Mouse (Mus musculus) megakaryocyte, embryonic 14.5 days (primary cell): Measurements from ENCODE around the gene 1700013H16Rik.

Source experiments
- FLI1 ChIP-seq: IDR thresholded peaks from 2 replicates; pipeline ENCODE4 v1.6.1; 2012; ENCODE audit warnings: low read length, inconsistent platforms, mixed read lengths
- GATA1 ChIP-seq: IDR thresholded peaks from 3 replicates; pipeline ENCODE4 v1.6.1; 2012; ENCODE audit warnings: mixed read lengths, low read length, inconsistent platforms, borderline replicate concordance

DNA sequence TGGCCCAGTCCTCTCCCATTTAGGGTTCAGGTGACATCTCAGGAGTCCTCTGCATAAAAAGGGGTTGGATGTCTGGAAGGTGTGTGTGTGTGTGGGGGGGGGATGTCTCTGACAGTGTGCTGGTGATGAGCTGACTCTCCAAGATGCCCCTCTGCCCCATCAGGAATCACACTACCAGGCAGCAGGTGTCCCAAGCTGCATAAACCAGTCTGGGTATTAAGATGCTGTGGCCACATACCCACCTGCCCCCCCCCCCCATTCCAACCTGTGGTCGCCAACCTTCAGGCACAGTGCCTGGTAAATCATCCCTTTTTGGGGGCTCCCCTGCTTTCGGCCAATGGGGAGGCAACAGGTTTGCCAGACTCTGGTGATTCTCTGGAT is 41.7 kb downstream of the 1700013H16Rik start:
- TF ChIP-seq GATA1 (no peak), FLI1 (no peak)
